Mouse (Mus musculus) gastrocnemius, adult 2 months (tissue): ENCODE results near the gene Car7. TPM values are rescaled to one million over a fixed set of nuclear protein-coding genes. Genes with fewer than 3 reads are reported as not detected.
"Not testable (repeated sequence)": the region's sequence is repeated elsewhere in the genome, so short reads cannot be mapped to it uniquely, and the experiment has no call there.

Source experiments
- DNase-seq: peaks from one replicate; pipeline ENCODE4 v3.0.0; 2022
- H3K27ac ChIP-seq: fragments of 200-600 bp; 2 replicates; pipeline ENCODE4 v1.8.1; 2022; ENCODE audit warnings: mild to moderate bottlenecking
- H3K4me3 ChIP-seq: fragments of 200-600 bp; 2 replicates; pipeline ENCODE4 v1.8.1; 2022; ENCODE audit warnings: mild to moderate bottlenecking, moderate library complexity
- CTCF ChIP-seq: fragments of 200-600 bp; IDR thresholded peaks from 2 replicates; pipeline ENCODE4 v1.8.1; 2022; ENCODE audit warnings: antibody characterized with exemption, mild to moderate bottlenecking, moderate library complexity
- intact Hi-C: fragments of 180-260 bp; cut with DNase I; formaldehyde crosslinking; loops from one replicate; pipeline ENCODE4 v1.15.1; 2025
- total RNA-seq, 2 experiments: library from RNA; stranded (reverse); gene quantifications; 2 replicates each; pipeline ENCODE4 v1.2.3; 2021

Car7 gene
- total RNA-seq, 2 experiments from 2014 or later: 0.98 to 0.99 TPM

GRCm38 (mm10) chr8:104540710-104541514, 6.4 kb downstream of the Car7 start:
- DNase-seq: peak; percentile 32
- no peak for TF ChIP-seq CTCF
- Histone ChIP-seq H3K27ac (peak overlapping the region; percentile 52; the same call in 1 of the 2 replicates), H3K4me3 (peak overlapping the region; percentile 82)
- intact Hi-C loops: no loop called here

- no peak for DNase-seq
- intact Hi-C loops: no loop called here
- Histone ChIP-seq H3K27ac (peak overlapping the region; percentile 52; the same call in 1 of the 2 replicates), H3K4me3 (peak overlapping the region; percentile 82)
- no peak for TF ChIP-seq CTCF
These were observed 7.0 kb downstream of the Car7 start for GRCm38 (mm10) chr8:104541515-104541880.

- peak overlapping the region; percentile 82 for H3K4me3 ChIP-seq
- H3K27ac ChIP-seq: no peak overlapping the region
- intact Hi-C loops: no loop called here
- no peak for TF ChIP-seq CTCF
- no peak for DNase-seq
These were observed 7.7 kb downstream of the Car7 start for GRCm38 (mm10) chr8:104542160-104542559.

- no peak overlapping the region for H3K4me3 ChIP-seq
- TF ChIP-seq CTCF: no peak
- H3K27ac ChIP-seq: peak overlapping the region; percentile 62
- intact Hi-C loops: no loop called here
- DNase-seq: no peak
These were observed 9.1 kb downstream of the Car7 start for GRCm38 (mm10) chr8:104543440-104544045.

- Histone ChIP-seq H3K27ac (peak overlapping the region; percentile 41), H3K4me3 (no peak overlapping the region)
- intact Hi-C loops: no loop called here
- no peak for DNase-seq
- TF ChIP-seq CTCF: no peak
These were observed 20.7 kb downstream of the Car7 start for GRCm38 (mm10) chr8:104555191-104555590.

- TF ChIP-seq CTCF: no peak
- no peak overlapping the region for H3K27ac ChIP-seq
- intact Hi-C loops: no loop called here
- DNase-seq: no peak
- no peak overlapping the region for H3K4me3 ChIP-seq
These were observed 22.7 kb downstream of the Car7 start for GRCm38 (mm10) chr8:104557226-104557625.

- intact Hi-C loops: loop anchor here (10.0 kb wide), 2 partner anchors 316 to 416 kb away; partner anchors contain the start of gene Tk2
- DNase-seq: no peak
- Histone ChIP-seq H3K4me3 (no peak overlapping the region), H3K27ac (no peak overlapping the region)
- TF ChIP-seq CTCF: no peak
These were observed 26.2 kb downstream of the Car7 start for GRCm38 (mm10) chr8:104560731-104561130.

GRCm38 (mm10) chr8:104564633-104565456, 30.4 kb downstream of the Car7 start:
- intact Hi-C loops: loop anchor here (10.0 kb wide), 2 partner anchors 320 to 420 kb away; partner anchors contain the start of gene Tk2
- H3K27ac ChIP-seq: no peak overlapping the region
- TF ChIP-seq CTCF: peak; percentile 75
- DNase-seq: peak; percentile 90
- H3K4me3 ChIP-seq: peak overlapping the region; percentile 38

GRCm38 (mm10) chr8:104565457-104565798, 30.9 kb downstream of the Car7 start:
- TF ChIP-seq CTCF: no peak
- H3K4me3 ChIP-seq: no peak overlapping the region
- DNase-seq: no peak
- H3K27ac ChIP-seq: no peak overlapping the region
- intact Hi-C loops: loop anchor here (10.0 kb wide), 2 partner anchors 321 to 421 kb away; partner anchors contain the start of gene Tk2

- Histone ChIP-seq H3K4me3 (no peak overlapping the region), H3K27ac (peak overlapping the region; percentile 35; the same call in 1 of the 2 replicates)
- DNase-seq: peak; percentile 33
- intact Hi-C loops: loop anchor here (10.0 kb wide), 2 partner anchors 325 to 425 kb away; partner anchors contain the start of gene Tk2
- TF ChIP-seq CTCF: peak; percentile 60
These were observed 35.1 kb downstream of the Car7 start for GRCm38 (mm10) chr8:104569559-104569958.

GRCm38 (mm10) chr8:104570436-104571343, 36.2 kb downstream of the Car7 start:
- DNase-seq: peak; percentile 88
- H3K4me3 ChIP-seq: peak overlapping the region; percentile 68
- H3K27ac ChIP-seq: peak overlapping the region; percentile 74
- peak; percentile 93 for TF ChIP-seq CTCF
- intact Hi-C loops: loop anchor here (2.0 to 5.0 kb wide), 3 partner anchors 36 to 226 kb away; partner anchors contain the start of genes Car7 and Nae1

GRCm38 (mm10) chr8:104576820-104577219, 42.3 kb downstream of the Car7 start:
- Histone ChIP-seq H3K27ac (no peak overlapping the region), H3K4me3 (no peak overlapping the region)
- intact Hi-C loops: no loop called here
- no peak for TF ChIP-seq CTCF
- no peak for DNase-seq

- intact Hi-C loops, H3K4me3 ChIP-seq, H3K27ac ChIP-seq, DNase-seq: not testable (repeated sequence)
These were observed 43.1 kb downstream of the Car7 start for GRCm38 (mm10) chr8:104577606-104578005.
